Mouse (Mus musculus) hindbrain, embryonic 15.5 days (tissue): ENCODE results near the gene Tmem44. TPM values are rescaled to one million over a fixed set of nuclear protein-coding genes. Genes with fewer than 3 reads are reported as not detected.

Source experiments
- ATAC-seq: fragments of 200-750 bp; cut with Nextera tagmentation; 2 replicates; pipeline ENCODE4 v1.8.0; 2017; ENCODE audit warnings: low read depth, moderate number of reproducible peaks, moderate TSS enrichment; ENCODE audit not compliant: low FRiP score
- H3K27ac ChIP-seq: fragments of 300-500 bp; sonication (generic); replicated peaks from 2 replicates; pipeline ENCODE4 v1.5.1; 2015; ENCODE audit warnings: mild to moderate bottlenecking, inconsistent platforms
- H3K27me3 ChIP-seq: fragments of 300-500 bp; sonication (generic); 2 replicates; pipeline ENCODE4 v1.6.1; 2015; ENCODE audit warnings: control low read depth, inconsistent platforms
- H3K36me3 ChIP-seq: fragments of 300-500 bp; sonication (generic); 2 replicates; pipeline ENCODE4 v1.6.1; 2015; ENCODE audit warnings: control low read depth, inconsistent platforms
- H3K4me1 ChIP-seq: fragments of 300-500 bp; sonication (generic); replicated peaks from 2 replicates; pipeline ENCODE4 v1.6.1; 2015; ENCODE audit warnings: control low read depth, inconsistent platforms
- H3K4me2 ChIP-seq: fragments of 300-500 bp; sonication (generic); 2 replicates; pipeline ENCODE4 v1.6.1; 2015; ENCODE audit warnings: moderate library complexity, mild to moderate bottlenecking, inconsistent platforms
- H3K4me3 ChIP-seq: fragments of 300-500 bp; sonication (generic); 2 replicates; pipeline ENCODE4 v1.5.1; 2015; ENCODE audit warnings: mild to moderate bottlenecking, inconsistent platforms
- H3K9ac ChIP-seq: fragments of 300-500 bp; sonication (generic); 2 replicates; pipeline ENCODE4 v1.6.1; 2015; ENCODE audit warnings: inconsistent platforms
- H3K9me3 ChIP-seq: fragments of 300-500 bp; sonication (generic); 2 replicates; pipeline ENCODE4 v1.6.1; 2016; ENCODE audit warnings: control low read depth, inconsistent platforms
- WGBS: fragments of 180-500 bp; shearing (Covaris S2); methylation state at CpG from one replicate; pipeline ENCODE4 v1.1.7; 2015; 5-methylcytosine and 5-hydroxymethylcytosine counted together
- polyA plus RNA-seq: library from polyadenylated mRNA; unstranded; fragments of >200 nt; fragmentation: Nextera tagmentation; extraction: Ambion mirVana; gene quantifications from 2 replicates; pipeline ENCODE4 v1.2.1, GENCODE M21; 2015

Tmem44 gene
- 67.9 and 72.6 TPM in 2 replicates for polyA plus RNA-seq

DNA sequence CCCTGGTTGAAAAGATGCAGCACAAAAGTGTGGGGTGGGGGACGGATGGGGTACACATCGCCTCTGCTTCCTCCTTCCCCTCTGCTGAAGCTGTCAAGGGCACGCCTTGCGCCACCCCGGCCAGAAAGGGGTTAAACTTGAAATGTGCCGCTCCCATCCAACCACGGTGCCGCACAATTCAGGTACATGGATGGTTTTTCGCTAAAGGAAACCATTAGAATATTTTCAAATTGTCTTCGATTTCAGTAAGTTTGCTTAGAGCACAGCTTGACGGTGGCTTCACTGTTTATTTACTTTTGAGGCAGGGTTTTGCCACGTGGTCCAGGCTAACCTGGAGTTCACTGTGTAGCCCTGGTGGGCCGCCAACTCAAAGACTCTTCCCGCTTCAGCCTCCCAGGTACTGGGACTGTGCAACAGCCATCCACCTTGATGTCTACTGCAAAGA lies at the start of gene Tmem44:
Gene Tmem44 (minus strand): TSS at position 95 of the 445 bp plus-strand sequence.
- Histone ChIP-seq H3K4me2 (peak within 1 kb of the TSS; percentile 72), H3K9me3 (no peaks in the 10 kb centered on the region), H3K4me1 (peaks cover 28% of the 10 kb centered on the region), H3K27ac (peak within 1 kb of the TSS; percentile 87), H3K9ac (peak within 1 kb of the TSS; percentile 76), H3K4me3 (peak within 1 kb of the TSS; percentile 56), H3K27me3 (no peaks in the 10 kb centered on the region), H3K36me3 (peaks cover 14% of the 10 kb centered on the region)
- peak; percentile 69 for ATAC-seq
- WGBS: 7% methylated on average over 12 of the region's 14 CpGs

DNA sequence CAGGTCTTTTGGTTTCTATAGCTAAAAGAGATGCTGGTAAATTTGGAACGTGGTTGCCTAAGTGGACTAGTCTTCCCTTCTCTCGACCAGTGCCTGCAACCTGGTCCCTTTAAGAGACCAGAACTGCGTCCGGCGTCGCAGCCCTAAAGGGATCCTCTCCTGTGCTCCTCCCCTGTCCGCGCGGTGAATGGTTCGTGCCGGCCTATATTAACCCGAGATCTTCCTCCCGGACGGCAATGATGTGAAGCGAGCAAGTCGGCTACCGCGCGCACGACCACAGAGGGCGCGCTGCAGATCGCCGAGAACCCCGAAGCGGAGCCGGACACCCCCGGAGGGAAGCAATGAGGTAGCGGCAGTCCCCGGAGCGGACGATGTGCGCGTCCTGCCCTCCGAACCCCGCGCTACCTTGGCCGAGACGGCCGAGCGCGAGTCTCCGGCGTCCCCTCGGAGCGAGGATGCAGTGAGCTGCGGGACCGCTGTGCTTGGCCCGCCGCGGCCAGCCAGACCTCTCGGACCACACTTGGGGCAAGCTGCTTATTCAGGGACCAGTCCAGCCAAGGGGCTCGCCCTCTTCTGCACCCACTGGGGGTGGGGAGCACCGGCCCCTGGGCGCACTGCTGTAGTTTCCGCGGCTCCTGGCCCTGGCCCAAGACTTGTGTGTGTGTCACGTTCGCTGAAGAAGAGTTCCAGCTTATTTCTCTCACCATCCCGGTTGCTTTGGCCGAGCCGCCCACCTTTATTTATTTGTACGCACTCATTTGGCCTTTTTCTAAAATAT lies 49.0 kb upstream of the Tmem44 start, which contains the start of gene Fam43a:
Gene Fam43a (plus strand): TSS at position 233 of the 778 bp plus-strand sequence.
- Histone ChIP-seq H3K27ac (peak within 1 kb of the TSS; percentile 49), H3K9me3 (no peaks in the 10 kb centered on the region), H3K4me3 (peak within 1 kb of the TSS; percentile 48), H3K4me1 (peaks cover 49% of the 10 kb centered on the region), H3K9ac (peak within 1 kb of the TSS; percentile 42), H3K36me3 (no peaks in the 10 kb centered on the region), H3K27me3 (0 out of 2 replicates have a peak, but pooled peaks cover 7% of the 10 kb centered on the region), H3K4me2 (peak within 1 kb of the TSS; percentile 82)
- under 1% methylated on average over 63 of the region's 63 CpGs for WGBS
- ATAC-seq: peak; percentile 81

DNA sequence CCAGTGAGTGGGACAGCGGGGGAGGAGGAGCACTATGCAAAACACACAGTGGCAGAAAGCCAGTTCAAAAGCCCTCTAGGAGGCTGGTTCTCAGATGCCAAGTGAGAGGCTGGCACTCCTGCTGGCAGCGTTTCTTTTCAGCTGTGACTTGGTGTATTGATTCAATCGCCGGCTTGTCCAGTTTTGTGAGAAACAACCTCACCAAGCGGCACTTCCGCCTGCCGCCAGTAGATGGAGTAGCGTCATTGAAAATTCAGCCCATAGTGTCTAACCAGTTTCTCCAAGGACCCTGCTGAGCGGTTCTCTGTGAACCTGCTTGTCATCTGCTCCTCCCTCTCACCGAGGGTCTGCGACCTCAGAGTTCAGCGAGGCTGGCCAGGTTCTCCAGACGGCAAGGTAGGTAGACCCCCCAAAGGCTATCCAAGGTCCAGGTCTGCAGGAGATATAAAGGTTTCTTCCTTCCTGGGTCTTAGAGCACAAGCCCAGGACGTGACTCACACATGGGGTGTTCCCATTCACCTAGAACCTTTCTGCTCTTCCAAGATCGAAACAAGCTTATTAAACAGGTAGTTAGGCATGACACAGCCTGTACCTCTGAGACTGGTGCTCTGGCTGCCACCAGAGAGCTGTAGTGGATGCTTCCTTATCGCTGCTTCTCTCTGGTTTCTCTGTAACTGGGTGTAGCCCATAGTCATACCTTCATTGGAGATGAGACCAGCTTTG lies 46.5 kb upstream of the Tmem44 start:
- Histone ChIP-seq H3K36me3 (no peaks in the 10 kb centered on the region), H3K9ac (peak overlapping the region; percentile 9; the same call in 1 of the 2 replicates), H3K4me3 (peak overlapping the region; percentile 26), H3K27ac (no peak overlapping the region), H3K4me1 (peaks cover 39% of the 10 kb centered on the region), H3K27me3 (0 out of 2 replicates have a peak, but pooled peaks cover 3% of the 10 kb centered on the region), H3K4me2 (peak overlapping the region; percentile 56), H3K9me3 (no peaks in the 10 kb centered on the region)
- peak; percentile 52 for ATAC-seq
- 10% methylated on average over 16 of the region's 16 CpGs for WGBS

DNA sequence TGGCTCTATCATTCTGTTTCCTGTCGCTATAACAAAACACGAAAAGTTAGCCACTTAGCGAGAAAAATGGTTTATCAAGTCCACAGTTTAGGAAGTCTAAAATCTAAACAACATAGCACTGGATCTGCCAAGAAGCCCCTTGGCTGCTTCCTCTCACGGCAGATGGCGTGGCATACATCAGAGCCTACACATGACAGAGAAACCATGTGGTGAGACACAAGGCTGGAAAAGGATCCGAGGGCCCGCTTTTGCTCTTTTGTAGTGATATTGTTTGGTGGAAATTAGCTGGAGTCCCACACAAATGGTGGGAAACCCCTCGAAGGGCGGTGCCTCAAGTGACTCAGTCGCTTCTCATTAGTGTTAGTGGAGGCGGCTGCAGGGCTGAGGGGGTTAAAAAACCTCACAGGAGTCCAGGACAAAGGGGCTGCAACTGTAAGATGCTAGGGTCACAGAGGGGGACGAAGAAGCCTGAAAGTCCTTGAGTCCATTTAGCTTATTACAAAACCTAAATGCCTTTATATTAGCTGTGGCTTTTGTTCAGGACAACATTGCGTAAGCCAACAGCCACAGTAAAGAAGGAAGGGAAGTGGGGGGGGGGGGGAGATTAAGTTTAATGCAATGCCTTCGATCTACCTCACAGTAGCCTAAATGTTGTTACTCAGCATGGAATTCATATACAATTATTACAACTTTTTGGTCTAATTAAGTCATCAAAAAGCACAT lies 45.4 kb upstream of the Tmem44 start:
- Histone ChIP-seq H3K9me3 (no peaks in the 10 kb centered on the region), H3K36me3 (no peaks in the 10 kb centered on the region), H3K27ac (no peak overlapping the region), H3K27me3 (0 out of 2 replicates have a peak, but pooled peaks cover 3% of the 10 kb centered on the region), H3K4me1 (peaks cover 28% of the 10 kb centered on the region), H3K4me2 (no peak overlapping the region), H3K9ac (no peak overlapping the region), H3K4me3 (no peak overlapping the region)
- ATAC-seq: no peak
- 58% methylated on average over 14 of the region's 14 CpGs for WGBS

DNA sequence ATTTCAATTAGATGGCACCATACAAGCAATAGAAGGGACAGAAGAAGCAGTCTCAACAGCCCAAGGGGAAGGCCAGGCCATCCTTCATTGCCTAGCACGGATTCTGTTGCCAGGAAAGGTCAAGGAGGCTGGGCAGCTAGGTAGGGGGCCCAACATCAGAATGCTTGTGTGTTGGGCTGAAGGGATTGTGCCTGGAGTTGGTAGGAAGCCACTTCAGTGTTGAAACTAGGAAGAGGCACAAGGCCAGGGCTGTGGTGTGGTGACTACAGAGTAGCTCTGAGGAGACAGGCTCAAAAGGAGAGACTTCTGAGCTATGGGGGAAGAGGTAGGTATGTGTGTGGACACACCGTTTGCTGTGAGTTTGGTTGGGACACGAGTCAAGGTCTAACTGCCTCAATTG lies 44.7 kb upstream of the Tmem44 start:
- no peak overlapping the region for H3K4me2 ChIP-seq
- H3K9ac ChIP-seq: no peak overlapping the region
- 51% methylated on average over 3 of the region's 3 CpGs for WGBS
- H3K4me1 ChIP-seq: peaks cover 21% of the 10 kb centered on the region
- ATAC-seq: no peak
- H3K9me3 ChIP-seq: no peaks in the 10 kb centered on the region
- no peak overlapping the region for H3K27ac ChIP-seq
- H3K36me3 ChIP-seq: no peaks in the 10 kb centered on the region
- 0 out of 2 replicates have a peak, but pooled peaks cover 3% of the 10 kb centered on the region for H3K27me3 ChIP-seq
- no peak overlapping the region for H3K4me3 ChIP-seq

DNA sequence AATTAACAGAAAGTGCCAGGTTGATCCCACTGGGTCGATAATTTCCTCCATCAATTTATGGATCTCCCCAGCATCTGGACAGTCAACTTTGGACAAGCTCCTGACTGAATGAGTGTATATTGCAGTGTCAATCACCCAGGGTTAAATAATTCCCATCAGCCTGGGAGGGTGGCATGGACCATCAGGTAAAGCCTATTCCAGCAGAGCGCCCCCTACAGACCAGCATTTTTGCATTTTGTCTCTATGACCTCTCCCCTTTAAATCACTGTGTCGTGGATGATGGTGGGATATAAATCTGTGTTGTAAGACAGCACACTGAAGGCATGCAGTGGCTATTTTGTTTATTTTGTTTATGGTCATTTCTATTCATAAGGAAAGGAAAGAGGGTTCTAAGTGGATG lies 41.3 kb upstream of the Tmem44 start:
- Histone ChIP-seq H3K9ac (no peak overlapping the region), H3K4me3 (no peak overlapping the region), H3K27ac (no peak overlapping the region), H3K27me3 (no peaks in the 10 kb centered on the region), H3K9me3 (no peaks in the 10 kb centered on the region), H3K4me1 (peaks cover 5% of the 10 kb centered on the region), H3K4me2 (no peak overlapping the region), H3K36me3 (no peaks in the 10 kb centered on the region)
- no peak for ATAC-seq
- 47% methylated on average over 3 of the region's 3 CpGs for WGBS

DNA sequence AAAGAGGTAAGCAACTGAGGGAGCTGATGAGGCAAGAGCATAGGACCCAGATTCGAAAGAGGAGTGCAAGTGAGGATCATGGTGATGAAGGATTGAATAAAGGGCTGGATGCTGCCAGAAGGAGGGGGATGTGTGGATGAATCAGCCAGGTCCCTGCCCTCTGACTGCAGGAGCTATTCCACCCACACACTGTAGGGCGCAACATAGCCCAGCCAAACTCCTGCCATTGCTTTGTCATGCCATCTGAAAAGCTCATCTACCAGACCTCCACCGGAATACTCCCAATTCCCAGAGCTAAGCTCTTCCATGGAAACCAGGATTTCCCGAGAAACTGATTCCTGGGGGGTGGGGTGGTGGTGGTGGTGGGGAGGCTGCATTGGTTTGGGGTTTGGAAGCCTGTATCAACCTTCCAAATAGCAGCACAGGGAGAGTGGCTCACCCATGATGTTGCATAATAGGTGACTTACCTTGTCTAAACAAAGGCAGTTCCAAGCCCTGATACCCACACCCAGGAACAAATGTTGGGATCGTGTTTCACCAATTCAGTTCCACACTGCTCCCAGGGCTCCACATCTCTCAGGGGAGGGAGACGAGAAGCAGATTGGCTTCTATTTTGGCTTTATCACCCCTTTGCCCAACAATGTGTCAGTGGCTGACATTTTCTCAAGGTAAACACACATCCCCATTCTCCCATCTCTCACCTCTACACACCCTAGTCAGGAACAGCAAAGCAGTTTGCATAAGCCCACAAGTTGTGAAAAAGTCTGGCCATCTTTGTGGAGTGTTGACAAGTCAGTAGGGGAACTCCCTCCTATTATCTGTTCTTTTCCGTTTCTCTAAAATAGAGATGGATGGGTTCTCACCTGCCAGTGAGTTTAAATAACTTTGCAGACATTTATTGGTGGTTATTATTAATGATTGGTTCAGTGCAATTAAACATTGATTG lies 39.9 kb upstream of the Tmem44 start:
- no peak overlapping the region for H3K4me2 ChIP-seq
- H3K4me1 ChIP-seq: peaks cover 11% of the 10 kb centered on the region
- no peaks in the 10 kb centered on the region for H3K36me3 ChIP-seq
- no peaks in the 10 kb centered on the region for H3K9me3 ChIP-seq
- H3K27me3 ChIP-seq: no peaks in the 10 kb centered on the region
- no peak overlapping the region for H3K9ac ChIP-seq
- no peak overlapping the region for H3K27ac ChIP-seq
- WGBS: 43% methylated on average over 7 of the region's 7 CpGs
- ATAC-seq: no peak
- H3K4me3 ChIP-seq: no peak overlapping the region

DNA sequence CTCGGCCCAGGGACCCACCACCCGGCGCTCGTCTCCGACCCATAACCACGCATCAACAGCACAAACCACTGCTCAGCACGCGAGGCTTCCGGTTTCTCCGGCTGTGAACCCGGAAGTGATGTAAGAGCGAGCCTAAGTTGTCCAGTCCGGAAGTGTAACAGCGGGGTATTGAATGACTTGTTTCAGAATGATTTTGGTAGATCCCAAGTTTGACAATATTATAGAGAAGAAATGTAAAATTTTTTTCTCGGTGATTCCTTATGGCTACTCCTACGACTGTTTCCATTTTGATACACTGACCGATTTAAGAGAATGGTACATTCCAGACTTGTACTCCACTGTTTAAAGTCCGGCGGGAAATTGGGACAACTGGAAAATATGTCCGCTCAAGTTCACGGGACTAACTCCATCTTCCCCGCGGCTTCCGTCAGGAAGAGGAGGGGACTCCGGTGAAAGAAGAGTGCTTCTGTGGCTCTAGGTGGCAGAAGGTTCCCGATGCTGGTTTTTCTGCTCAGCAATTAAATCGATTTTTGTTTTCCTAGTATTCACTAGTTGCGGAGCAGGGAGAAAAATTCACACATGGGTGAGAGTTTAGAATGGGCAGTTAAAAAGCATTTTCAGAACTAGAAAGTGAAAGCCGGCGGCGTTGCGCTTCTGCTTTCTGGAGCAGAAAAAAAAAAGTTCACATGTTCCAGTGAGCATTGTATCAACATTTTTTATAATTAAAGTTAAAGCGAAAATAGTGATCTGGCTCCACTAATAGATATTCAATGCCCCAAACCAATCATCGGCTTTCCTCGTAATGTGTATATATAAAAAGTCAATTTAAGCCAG lies 37.1 kb upstream of the Tmem44 start, which contains the start of gene Lsg1:
Gene Lsg1 (minus strand): TSS at position 99 of the 834 bp plus-strand sequence.
- 4% methylated on average over 35 of the region's 35 CpGs for WGBS

DNA sequence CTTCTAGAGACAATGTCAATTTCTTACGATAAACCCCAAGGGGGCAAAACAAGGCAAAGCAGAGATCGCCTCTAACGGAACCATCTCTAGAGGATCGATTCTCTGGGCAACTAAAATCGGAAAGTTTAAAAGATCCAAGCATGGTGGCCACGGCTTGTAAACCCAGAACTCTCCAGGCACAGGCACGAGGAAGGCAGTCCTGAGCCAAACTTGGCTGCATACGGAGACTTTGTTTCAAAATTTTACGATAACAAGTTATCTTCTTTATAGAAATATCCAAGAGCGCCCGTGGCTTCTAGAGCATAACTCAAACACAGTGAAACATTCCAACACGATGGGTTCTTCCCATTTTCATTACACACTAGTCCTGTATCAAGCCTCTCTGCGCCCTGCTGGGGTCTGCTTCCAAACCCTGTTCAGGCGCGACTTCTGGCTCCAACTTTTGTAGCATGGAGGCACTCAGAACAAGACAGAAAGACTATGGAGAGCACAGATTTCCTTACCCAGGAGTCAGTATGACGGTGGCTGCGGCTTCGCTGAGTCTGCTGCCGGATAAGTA lies 36.4 kb upstream of the Tmem44 start:
- Histone ChIP-seq H3K27me3 (no peaks in the 10 kb centered on the region), H3K4me3 (peak overlapping the region; percentile 59), H3K9me3 (no peaks in the 10 kb centered on the region), H3K9ac (peak overlapping the region; percentile 49), H3K4me2 (peak overlapping the region; percentile 65), H3K27ac (peak overlapping the region; percentile 79), H3K4me1 (peaks cover 13% of the 10 kb centered on the region), H3K36me3 (peaks cover 21% of the 10 kb centered on the region)
- 3% methylated on average over 19 of the region's 19 CpGs for WGBS
- ATAC-seq: peak; percentile 45

More for the DNA sequence above, 37.1 kb upstream of the Tmem44 start, which contains the start of gene Lsg1:
- H3K27ac ChIP-seq: peak within 1 kb of the TSS; percentile 79
- H3K4me2 ChIP-seq: peak within 1 kb of the TSS; percentile 65
- peaks cover 14% of the 10 kb centered on the region for H3K36me3 ChIP-seq
- no peaks in the 10 kb centered on the region for H3K27me3 ChIP-seq
- ATAC-seq: peak; percentile 96
- H3K4me3 ChIP-seq: peak within 1 kb of the TSS; percentile 59
- H3K9ac ChIP-seq: peak within 1 kb of the TSS; percentile 49
- no peaks in the 10 kb centered on the region for H3K9me3 ChIP-seq
- peaks cover 13% of the 10 kb centered on the region for H3K4me1 ChIP-seq

DNA sequence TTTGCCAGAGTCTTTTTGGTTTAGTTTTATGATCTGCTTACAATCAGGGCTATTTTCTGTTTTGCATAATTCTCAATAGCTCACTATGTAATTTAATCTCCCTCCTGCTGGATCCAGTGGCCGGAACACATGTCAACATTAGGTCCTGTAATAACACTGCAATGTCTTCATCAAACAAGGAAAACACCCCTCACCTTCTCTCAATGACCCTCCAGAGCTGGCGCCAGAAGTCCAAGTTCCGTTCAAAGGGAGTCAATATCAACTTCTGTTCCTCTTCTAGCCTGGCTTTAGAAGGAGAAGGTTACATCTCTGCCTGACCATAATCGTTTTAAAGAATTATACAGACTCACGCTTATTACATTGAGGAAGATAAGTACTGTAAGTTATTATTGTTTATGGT lies 30.1 kb upstream of the Tmem44 start:
- Histone ChIP-seq H3K4me1 (0 out of 2 replicates have a peak, but pooled peaks cover 4% of the 10 kb centered on the region), H3K9me3 (no peaks in the 10 kb centered on the region), H3K9ac (no peak overlapping the region), H3K4me2 (no peak overlapping the region), H3K27me3 (no peaks in the 10 kb centered on the region), H3K36me3 (peaks cover 79% of the 10 kb centered on the region), H3K4me3 (no peak overlapping the region), H3K27ac (no peak overlapping the region)
- ATAC-seq: no peak
- 92% methylated on average over 5 of the region's 5 CpGs for WGBS
